Mouse (Mus musculus) ovary, postnatal 10 days (tissue): ENCODE results near the gene Actr8.

Experiments used
- DNase-seq: peaks from one replicate; pipeline ENCODE4 v3.0.0; 2022; ENCODE audit warnings: low spot score

Gene Actr8

GRCm38 (mm10) chr14:29978254-29979204 is at the start of gene Actr8:
Actr8 (plus strand) TSS chr14:29978337.
- peak; percentile 95 for DNase-seq

GRCm38 (mm10) chr14:29928966-29929365 is 49.2 kb upstream of the Actr8 start:
- DNase-seq: no peak

DNA sequence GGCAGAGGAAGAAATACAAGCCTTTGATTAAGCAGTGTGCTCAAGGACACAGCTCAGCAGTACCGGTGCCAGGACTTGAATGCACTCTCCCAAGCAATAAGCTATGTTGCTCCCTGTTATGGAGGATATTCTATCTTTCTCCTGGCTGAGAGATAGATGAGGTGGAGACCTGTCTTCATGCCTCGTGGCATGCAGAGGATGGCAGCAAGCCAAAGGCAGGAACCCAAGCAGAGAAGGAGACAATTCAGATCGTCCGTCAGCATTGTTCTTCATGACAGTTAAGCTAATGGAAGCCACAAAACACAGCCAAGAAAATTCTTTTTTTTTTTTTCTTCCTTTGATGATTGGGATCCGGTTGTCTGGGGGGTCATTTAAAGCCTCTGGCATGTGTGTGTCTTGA is 42.6 kb upstream of the Actr8 start:
- DNase-seq: no peak

- no peak for DNase-seq
These were observed 40.7 kb upstream of the Actr8 start for GRCm38 (mm10) chr14:29937466-29937865.

GRCm38 (mm10) chr14:29939600-29940312 is 38.4 kb upstream of the Actr8 start:
- DNase-seq: no peak

- DNase-seq: no peak
These were observed 37.8 kb upstream of the Actr8 start for GRCm38 (mm10) chr14:29940313-29940812.

- DNase-seq: no peak
These were observed 37.3 kb upstream of the Actr8 start for GRCm38 (mm10) chr14:29940877-29941276.

GRCm38 (mm10) chr14:29946761-29947309 is 31.3 kb upstream of the Actr8 start:
- DNase-seq: no peak

GRCm38 (mm10) chr14:29950805-29951204 is 27.3 kb upstream of the Actr8 start:
- no peak for DNase-seq

GRCm38 (mm10) chr14:29957393-29957792 is 20.7 kb upstream of the Actr8 start:
- no peak for DNase-seq

GRCm38 (mm10) chr14:29967611-29968010 is 10.5 kb upstream of the Actr8 start:
- DNase-seq: no peak

DNA sequence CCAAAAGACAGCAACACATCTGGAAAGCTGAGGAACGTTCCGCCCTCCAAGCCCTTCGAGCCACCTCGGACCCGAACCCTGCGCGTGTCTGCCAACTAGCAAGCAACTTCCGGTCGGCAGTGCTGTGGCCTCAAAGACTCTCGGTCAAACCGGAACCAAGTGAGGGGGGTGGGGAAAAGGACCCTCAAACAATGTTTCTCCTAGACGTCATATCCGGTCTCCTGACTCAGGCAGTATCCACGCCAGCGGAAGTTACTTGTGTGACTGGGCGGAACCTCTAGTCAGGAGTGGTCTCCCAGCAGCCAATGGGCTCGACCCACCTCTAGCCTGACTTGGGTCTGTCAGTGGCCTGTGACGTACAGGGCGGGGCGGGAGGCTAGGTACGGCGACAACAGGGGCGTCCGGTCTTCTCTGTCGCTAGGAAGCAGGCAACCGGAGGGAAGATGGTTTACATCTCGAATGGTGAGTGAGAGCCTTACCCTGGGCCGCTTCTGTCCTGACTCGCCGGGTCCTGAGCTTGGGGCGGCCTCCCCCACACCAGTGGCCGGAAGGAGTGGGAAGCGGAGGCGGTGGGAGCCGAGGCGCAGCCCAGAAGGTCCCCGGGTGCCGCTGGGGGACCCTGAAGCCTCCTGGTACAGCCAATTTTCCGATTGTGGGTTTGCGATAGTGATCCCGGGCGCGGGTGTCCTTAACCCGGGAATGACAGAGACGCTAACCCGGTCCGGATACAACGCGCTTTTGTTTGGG is 9.9 kb upstream of the Actr8 start, which contains the start of gene Selenok:
TSS of gene Selenok (plus strand) at position 234 of the 747 bp plus-strand sequence.
- peak; percentile 70 for DNase-seq

DNA sequence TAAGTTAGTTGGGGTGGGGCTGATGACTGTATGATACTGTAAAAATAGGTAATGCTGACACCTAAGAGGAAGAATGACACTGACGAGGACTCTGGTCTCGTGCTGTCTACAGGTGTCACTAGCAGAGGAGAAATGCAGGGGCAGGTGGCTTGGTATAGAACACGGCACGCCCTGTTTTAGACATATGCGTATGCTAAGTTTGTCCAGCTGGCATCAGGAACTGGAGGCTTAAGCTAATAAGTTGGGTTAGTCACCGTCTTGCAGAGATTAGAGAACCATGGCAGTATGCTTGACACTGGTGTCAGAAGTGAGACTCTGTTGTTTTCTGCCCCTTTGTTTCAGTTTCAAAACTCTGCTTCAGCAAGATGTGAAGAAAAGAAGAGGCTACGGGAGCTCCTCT is 6.7 kb upstream of the Actr8 start:
- no peak for DNase-seq

DNA sequence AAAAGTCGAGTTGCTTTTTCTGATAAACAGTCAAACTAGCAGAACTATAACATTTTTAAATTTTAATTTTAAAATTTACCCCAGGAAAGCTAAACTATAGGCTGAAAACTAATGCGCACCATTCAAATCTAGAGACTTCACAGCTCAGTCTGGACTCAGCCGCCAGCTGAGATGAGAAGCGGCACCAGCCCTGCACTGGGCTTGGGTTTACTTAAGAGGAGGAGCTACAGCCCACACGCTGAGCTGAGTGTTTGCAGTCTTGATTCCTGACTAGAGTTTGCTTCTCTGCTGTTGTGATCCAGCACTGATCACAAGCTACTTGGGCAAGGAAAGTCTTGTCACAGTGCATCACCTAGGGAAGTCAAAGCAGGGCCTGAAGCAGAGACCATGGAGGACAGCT is 6.1 kb upstream of the Actr8 start:
- no peak for DNase-seq

GRCm38 (mm10) chr14:29976927-29977326 is 1.2 kb upstream of the Actr8 start:
- no peak for DNase-seq

DNA sequence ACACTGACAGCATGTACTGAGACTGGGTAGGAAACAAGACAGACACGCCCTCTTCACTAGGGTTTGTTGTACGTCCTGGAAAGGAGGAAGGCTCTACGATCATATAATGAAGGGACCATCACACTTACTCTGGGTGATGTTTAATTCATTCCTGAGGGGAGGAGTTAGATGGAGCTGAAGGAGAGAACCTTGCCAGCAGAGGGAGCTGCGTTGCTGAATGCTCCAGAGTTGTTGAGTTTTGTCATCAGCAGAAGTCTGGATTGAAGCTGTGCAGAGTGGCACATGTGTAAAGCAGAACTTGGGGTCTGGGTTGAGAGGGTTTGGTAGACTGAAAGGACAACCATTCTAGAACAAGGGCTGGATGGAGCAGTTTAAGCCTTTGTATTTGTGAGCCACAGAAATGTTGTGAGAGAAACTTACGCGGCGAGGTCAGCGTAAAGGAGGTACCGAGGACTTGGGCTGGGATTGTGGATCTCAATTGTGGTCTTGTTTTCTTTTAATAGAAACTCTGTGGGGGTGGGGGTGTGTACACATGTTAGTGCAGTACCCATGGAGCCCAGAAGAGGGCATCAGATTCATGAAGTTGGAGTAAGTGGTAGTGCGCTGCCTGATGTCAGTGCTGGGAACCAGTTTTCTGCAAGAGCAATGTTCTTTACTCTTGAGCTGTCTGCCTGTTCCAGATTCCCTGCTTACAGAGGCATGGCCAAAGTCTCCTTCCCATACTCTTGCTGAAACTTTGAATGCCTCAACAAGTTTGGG is 2.5 kb downstream of the Actr8 start:
- no peak for DNase-seq

DNA sequence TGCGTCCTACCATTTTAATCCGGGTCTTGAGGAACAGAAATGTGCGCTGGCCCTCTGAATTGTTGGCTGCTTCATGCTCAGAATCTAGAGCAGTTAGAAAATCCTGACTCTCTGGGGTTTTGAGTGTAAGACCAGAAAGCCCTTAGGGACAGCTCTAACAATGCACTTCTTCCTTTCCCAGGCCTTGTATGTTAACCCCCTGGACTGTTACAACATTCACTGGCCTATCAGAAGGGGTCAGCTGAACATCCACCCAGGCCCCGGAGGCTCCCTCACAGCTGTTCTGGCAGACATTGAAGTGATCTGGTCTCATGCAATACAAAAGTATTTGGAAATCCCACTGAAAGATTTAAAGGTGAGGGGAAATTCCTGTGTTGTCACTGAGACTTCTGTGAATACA is 8.0 kb downstream of the Actr8 start:
- no peak for DNase-seq

GRCm38 (mm10) chr14:29987276-29987675 is 9.1 kb downstream of the Actr8 start:
- DNase-seq: no peak

GRCm38 (mm10) chr14:29987739-29988138 is 9.6 kb downstream of the Actr8 start:
- no peak for DNase-seq

GRCm38 (mm10) chr14:29988337-29988736 is 10.2 kb downstream of the Actr8 start:
- no peak for DNase-seq

DNA sequence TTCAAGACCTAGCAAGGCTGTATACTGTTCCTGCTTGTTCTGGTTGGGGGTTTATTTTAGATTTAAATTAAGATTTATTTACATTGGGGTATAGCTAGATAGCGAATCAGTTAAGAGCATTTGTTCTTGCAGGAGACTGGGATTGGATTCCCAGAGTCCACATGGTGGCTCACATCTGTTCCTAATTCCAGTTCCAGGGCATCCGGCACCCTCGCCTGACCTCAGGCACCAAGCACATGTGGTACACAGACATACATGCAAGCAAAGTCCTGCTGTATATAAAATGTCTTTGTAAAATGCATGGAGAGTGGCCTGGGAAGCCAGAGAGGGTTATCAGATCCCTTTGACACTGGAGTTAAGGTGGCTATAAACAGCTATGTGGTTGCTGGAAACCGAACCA is 16.8 kb downstream of the Actr8 start:
- DNase-seq: no peak
